Mouse (Mus musculus) midbrain, embryonic 14.5 days (tissue): Measurements from ENCODE around the gene Nkx6-2. TPM values are rescaled to one million over a fixed set of nuclear protein-coding genes. Genes with fewer than 3 reads are reported as not detected.
A peak's percentile ranks its signal among the peaks of the same experiment; 100 is the strongest.

ENCODE experiments used
- ATAC-seq: fragments of 200-750 bp; cut with Nextera tagmentation; 2 replicates; pipeline ENCODE4 v1.8.0; 2017; ENCODE audit warnings: moderate number of reproducible peaks, moderate library complexity; ENCODE audit not compliant: low FRiP score, low TSS enrichment
- DNase-seq: peaks from one replicate; pipeline ENCODE4 v3.0.0-alpha.2; 2015
- H3K27ac ChIP-seq: fragments of 300-500 bp; sonication (generic); replicated peaks from 2 replicates; pipeline ENCODE4 v1.5.1; 2014; ENCODE audit warnings: mild to moderate bottlenecking, low read depth, low read length, moderate library complexity
- H3K27me3 ChIP-seq: fragments of 300-500 bp; sonication (generic); 2 replicates; pipeline ENCODE4 v1.6.1; 2014; ENCODE audit warnings: low read length, control low read depth, mixed read lengths; ENCODE audit not compliant: control insufficient read depth, insufficient read depth
- H3K36me3 ChIP-seq: fragments of 300-500 bp; sonication (generic); 2 replicates; pipeline ENCODE4 v1.6.1; 2014; ENCODE audit warnings: low read length, control low read depth; ENCODE audit not compliant: control insufficient read depth, insufficient read depth
- H3K4me1 ChIP-seq: fragments of 300-500 bp; sonication (generic); 2 replicates; pipeline ENCODE4 v1.6.1; 2014; ENCODE audit warnings: mild to moderate bottlenecking, antibody characterized with exemption, low read length, control low read depth; ENCODE audit not compliant: control insufficient read depth, insufficient read depth
- H3K4me2 ChIP-seq: fragments of 300-500 bp; sonication (generic); 2 replicates; pipeline ENCODE4 v1.6.1; 2014; ENCODE audit warnings: mild to moderate bottlenecking, low read length, moderate library complexity
- H3K4me3 ChIP-seq: fragments of 300-500 bp; sonication (generic); replicated peaks from 2 replicates; pipeline ENCODE4 v1.5.1; 2014; ENCODE audit warnings: low read depth, low read length
- H3K9ac ChIP-seq: fragments of 300-500 bp; sonication (generic); replicated peaks from 2 replicates; pipeline ENCODE4 v1.6.1; 2014; ENCODE audit warnings: mild to moderate bottlenecking, low read length, moderate library complexity
- H3K9me3 ChIP-seq: fragments of 300-500 bp; sonication (generic); 2 replicates; pipeline ENCODE4 v1.6.1; 2016; ENCODE audit warnings: low read length, control low read depth, mixed read lengths; ENCODE audit not compliant: control insufficient read depth
- WGBS: fragments of 180-500 bp; shearing (Covaris S2); extraction: QIAGEN DNeasy Blood & Tissue Kit; methylation state at CpG from one replicate; pipeline ENCODE4 v1.1.7; 2014; 5-methylcytosine and 5-hydroxymethylcytosine counted together
- polyA plus RNA-seq: library from polyadenylated mRNA; unstranded; fragments of >200 nt; fragmentation: Nextera tagmentation; extraction: Ambion mirVana; gene quantifications from 2 replicates; pipeline ENCODE4 v1.2.1, GENCODE M21; 2014

The Nkx6-2 gene
- polyA plus RNA-seq, 1 experiment from 2014 or later, result 9.0 TPM

DNA sequence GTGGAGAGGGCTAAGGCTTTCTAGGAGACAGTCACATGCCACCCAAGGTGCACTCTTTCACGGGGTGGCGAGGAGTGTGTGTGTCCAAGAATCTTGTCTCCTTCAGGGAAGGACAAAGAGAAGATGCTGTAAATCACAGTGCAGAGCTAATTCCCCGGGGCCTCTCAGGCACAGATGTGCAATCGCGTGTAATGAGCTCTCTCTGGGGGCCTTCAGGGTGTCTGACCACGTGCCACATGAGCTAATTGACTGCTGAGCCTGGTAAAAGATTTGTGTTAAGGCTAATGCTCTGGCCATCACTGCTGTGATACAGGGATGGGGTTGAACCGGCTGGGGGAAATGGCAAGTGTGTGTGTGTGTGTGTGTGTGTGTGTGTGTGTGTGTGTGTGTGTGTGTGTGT lies 5.3 kb upstream of the Nkx6-2 start:
- DNase-seq (peak; percentile 47), ATAC-seq (no peak)
- H3K36me3 ChIP-seq, result no peaks in the 10 kb centered on the region
- H3K4me1 ChIP-seq, result no peaks in the 10 kb centered on the region
- H3K9me3 ChIP-seq, result no peaks in the 10 kb centered on the region
- H3K27ac ChIP-seq, result no peak overlapping the region
- no peak overlapping the region for H3K4me2 ChIP-seq
- WGBS, result 23% methylated on average over 7 of the region's 7 CpGs
- no peak overlapping the region for H3K9ac ChIP-seq
- H3K27me3 ChIP-seq, result peaks cover 62% of the 10 kb centered on the region
- no peak overlapping the region for H3K4me3 ChIP-seq

DNA sequence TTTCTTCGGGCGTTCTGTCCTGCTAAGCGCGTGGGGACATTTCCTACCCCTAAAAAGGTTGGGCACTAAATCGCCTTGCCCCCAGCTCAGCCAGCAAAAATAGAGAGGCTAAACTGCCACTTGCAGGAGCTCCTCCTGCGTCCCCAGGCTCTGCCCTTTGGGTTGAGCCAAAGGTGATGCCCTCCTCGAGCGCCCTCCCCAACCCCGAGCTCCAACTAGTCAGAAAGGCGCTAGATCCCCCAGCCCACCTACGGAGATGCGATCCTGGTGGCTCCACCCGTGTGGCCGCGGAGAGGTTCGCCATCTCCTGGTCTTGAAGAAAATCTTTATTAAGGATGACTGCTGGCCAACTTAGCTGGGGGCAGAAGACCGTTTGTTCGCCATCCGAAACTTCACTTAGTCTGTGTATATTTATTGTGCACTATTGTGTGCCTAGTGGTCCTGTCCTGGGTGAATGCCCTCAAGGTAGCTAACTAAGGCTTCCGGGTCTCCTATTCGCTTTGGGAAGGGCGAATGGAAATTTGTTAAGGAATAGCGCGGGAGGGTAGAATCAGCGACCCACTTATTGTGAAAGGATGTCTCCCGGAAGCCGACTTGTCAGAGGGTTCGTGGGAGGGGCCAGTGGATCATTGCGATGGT lies 2.7 kb upstream of the Nkx6-2 start:
- Histone ChIP-seq H3K27me3 (peaks cover 88% of the 10 kb centered on the region), H3K36me3 (no peaks in the 10 kb centered on the region), H3K27ac (no peak overlapping the region), H3K9ac (no peak overlapping the region), H3K4me2 (peak overlapping the region; percentile 8; the same call in 1 of the 2 replicates), H3K4me1 (0 out of 2 replicates have a peak, but pooled peaks cover 8% of the 10 kb centered on the region), H3K4me3 (no peak overlapping the region), H3K9me3 (no peaks in the 10 kb centered on the region)
- DNase-seq (peak; percentile 50), ATAC-seq (no peak)
- under 1% methylated on average over 29 of the region's 29 CpGs for WGBS

GRCm38 (mm10) chr7:139584221-139585175 lies 1.9 kb upstream of the Nkx6-2 start:
- Histone ChIP-seq H3K4me3 (no peak overlapping the region), H3K9ac (no peak overlapping the region), H3K27ac (no peak overlapping the region), H3K36me3 (no peaks in the 10 kb centered on the region), H3K4me2 (peak overlapping the region; percentile 22), H3K9me3 (no peaks in the 10 kb centered on the region), H3K27me3 (peaks cover 88% of the 10 kb centered on the region), H3K4me1 (0 out of 2 replicates have a peak, but pooled peaks cover 8% of the 10 kb centered on the region)
- under 1% methylated on average over 53 of the region's 53 CpGs for whole genome bisulfite sequencing
- ATAC-seq, result no peak
- peak; percentile 46 for DNase-seq

DNA sequence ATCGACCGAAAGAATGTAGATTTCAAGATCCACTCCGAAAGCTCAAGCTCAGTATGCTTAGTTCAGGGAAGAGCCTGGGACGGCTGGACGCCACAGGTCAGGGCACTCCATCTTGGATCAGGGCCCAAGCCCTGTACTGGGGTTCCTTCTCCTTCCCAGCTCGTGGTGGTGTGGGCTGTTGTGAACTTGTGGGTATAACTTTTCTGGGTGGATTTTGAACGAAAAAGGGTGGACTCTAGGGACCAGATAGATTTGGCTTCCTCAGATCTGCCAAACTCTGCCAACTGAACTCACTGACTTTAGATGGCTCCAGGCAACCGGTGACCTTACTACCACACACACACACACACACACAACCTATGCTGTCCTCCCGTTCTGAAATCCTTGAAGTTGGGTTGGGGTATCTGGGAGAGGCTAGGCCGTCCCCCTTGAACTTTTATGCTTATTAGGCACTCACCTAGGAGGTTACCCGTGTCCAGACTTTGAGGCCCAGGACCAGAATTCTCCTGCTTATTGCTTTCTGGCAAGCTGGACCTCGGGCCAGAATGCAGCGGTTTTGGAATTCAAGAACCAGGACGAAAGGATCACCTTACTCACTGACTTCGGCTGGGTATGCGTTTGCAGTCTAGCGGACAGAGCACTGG lies 619 bp upstream of the Nkx6-2 start:
- no peak overlapping the region for H3K27ac ChIP-seq
- no peaks in the 10 kb centered on the region for H3K36me3 ChIP-seq
- ATAC-seq (no peak), DNase-seq (peak; percentile 32)
- peaks cover 94% of the 10 kb centered on the region for H3K27me3 ChIP-seq
- H3K4me1 ChIP-seq, result 0 out of 2 replicates have a peak, but pooled peaks cover 8% of the 10 kb centered on the region
- no peaks in the 10 kb centered on the region for H3K9me3 ChIP-seq
- WGBS, result 11% methylated on average over 17 of the region's 17 CpGs
- H3K4me2 ChIP-seq, result no peak overlapping the region; the same call in 1 of the 2 replicates
- no peak overlapping the region for H3K9ac ChIP-seq
- peak overlapping the region; percentile 34; the same call in 1 of the 2 replicates for H3K4me3 ChIP-seq

DNA sequence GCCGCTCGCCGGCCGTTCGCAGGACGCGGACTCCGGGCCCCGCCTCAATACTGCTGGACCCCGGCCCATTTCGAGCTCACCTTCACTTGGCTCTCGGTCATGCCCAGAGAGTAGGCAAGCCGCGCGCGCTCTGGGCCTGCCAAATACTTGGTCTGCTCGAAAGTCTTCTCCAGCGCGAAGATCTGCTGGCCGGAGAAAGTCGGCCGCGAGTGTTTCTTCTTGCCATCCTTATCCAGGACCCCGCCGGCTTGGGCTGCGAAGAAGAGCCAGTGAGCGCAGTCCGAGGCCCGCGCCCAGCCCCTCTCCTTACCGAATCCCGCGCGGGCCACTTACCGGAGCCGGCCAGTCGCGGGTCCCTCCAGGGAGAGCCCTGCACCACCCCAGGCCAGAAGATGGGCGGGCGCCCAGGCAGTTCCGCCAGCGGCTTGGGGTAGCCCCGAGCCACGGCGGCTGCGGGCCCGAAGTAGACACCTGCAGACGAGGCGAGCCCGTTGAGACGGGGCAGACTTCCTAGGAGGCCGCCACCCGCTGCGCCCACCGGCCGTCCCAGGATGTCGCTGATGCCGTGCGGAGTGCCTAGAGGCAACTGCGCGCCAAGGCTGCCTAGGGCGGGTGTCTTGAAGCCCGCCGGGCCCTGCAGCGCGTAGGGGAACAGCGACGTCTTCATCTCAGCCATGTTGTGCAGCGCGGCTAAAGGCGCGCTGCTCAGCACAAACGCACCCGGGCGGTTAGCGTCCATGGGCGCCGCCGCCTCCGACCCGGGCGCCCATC lies 611 bp downstream of the Nkx6-2 start:
- H3K4me2 ChIP-seq, result peak overlapping the region; percentile 50
- H3K9me3 ChIP-seq, result no peaks in the 10 kb centered on the region
- under 1% methylated on average over 81 of the region's 82 CpGs for WGBS
- no peaks in the 10 kb centered on the region for H3K36me3 ChIP-seq
- H3K27me3 ChIP-seq, result peaks cover 95% of the 10 kb centered on the region
- DNase-seq, result peak; percentile 60
- peak overlapping the region; percentile 34 for H3K9ac ChIP-seq
- ATAC-seq, result no peak; the same call in 1 of the 2 replicates
- H3K4me3 ChIP-seq, result peak overlapping the region; percentile 34
- H3K4me1 ChIP-seq, result 0 out of 2 replicates have a peak, but pooled peaks cover 8% of the 10 kb centered on the region
- no peak overlapping the region for H3K27ac ChIP-seq

GRCm38 (mm10) chr7:139580851-139581775 lies 1.5 kb downstream of the Nkx6-2 start:
- Histone ChIP-seq H3K27me3 (peaks cover 95% of the 10 kb centered on the region), H3K4me3 (peak overlapping the region; percentile 34), H3K36me3 (no peaks in the 10 kb centered on the region), H3K4me2 (peak overlapping the region; percentile 50), H3K9me3 (no peaks in the 10 kb centered on the region), H3K27ac (no peak overlapping the region), H3K9ac (peak overlapping the region; percentile 34; the same call in 1 of the 2 replicates), H3K4me1 (0 out of 2 replicates have a peak, but pooled peaks cover 8% of the 10 kb centered on the region)
- ATAC-seq, result no peak
- peak; percentile 50 for DNase-seq
- 1% methylated on average over 78 of the region's 78 CpGs for WGBS

DNA sequence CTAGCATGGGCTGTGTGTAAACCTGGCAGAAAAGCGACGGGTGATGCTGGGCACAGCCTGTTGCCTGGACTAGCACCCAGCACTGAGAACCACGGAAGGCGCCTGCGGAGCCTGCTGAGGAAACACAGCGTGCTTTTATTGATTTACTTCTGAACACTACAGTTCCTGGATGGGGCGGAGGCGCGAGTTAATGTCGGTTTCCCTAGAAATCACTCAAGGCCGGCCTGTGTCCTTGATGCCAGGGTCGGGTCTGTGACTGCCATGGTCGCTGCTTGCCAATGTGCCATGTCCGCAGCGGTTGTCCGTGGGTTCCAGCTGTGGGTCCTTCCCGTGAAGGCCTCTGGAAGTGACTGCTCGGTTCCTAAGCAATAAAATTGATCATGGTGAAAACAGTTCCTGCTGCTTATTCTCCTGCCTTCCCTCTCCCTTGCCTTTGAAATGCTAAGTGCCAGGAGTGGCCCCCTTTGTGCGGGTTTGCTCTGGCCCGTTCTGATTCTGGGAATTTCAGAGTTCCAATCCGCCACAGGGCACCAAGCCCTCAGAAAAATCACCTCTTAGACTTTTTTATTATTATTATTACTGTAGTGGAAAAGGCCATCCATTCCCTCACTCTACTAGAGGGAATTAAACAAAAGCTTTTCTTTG lies 3.2 kb downstream of the Nkx6-2 start:
- Histone ChIP-seq H3K9me3 (no peaks in the 10 kb centered on the region), H3K36me3 (no peaks in the 10 kb centered on the region), H3K4me1 (0 out of 2 replicates have a peak, but pooled peaks cover 8% of the 10 kb centered on the region), H3K9ac (no peak overlapping the region), H3K27me3 (peaks cover 85% of the 10 kb centered on the region), H3K27ac (no peak overlapping the region), H3K4me2 (no peak overlapping the region), H3K4me3 (no peak overlapping the region)
- no peak for ATAC-seq
- 58% methylated on average over 21 of the region's 21 CpGs for WGBS
- DNase-seq, result no peak
